Mouse (Mus musculus) ZHBTc4 (cell line): ENCODE data around the gene Gm26602.
"Not testable (repeated sequence)": the region's sequence is repeated elsewhere in the genome, so short reads cannot be mapped to it uniquely, and the experiment has no call there.

Source experiments
- DNase-seq: peaks from one replicate; pipeline ENCODE4 v3.0.0-alpha.2; 2011; ENCODE audit warnings: low read depth, low spot score

Gene Gm26602

DNA sequence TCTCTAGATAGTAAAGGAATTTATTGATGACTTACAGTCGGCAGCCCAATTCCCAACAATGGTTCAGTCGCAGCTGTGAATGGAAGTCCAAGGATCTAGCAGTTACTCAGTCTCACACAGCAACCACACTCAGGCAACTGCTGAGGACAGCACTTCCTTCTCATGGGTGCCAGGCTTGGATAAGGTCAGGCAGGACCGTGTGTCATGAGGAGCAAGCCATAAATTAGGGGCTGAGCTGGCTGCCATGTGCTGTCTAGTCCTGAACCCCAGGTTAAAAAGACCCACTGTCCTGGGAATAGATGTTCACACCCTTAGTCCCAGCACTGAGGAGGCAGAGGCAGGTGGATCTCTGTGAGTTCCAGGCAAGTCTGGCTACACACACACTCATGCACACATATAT is 25.7 kb upstream of the Gm26602 start:
- not testable (repeated sequence) for DNase-seq

DNA sequence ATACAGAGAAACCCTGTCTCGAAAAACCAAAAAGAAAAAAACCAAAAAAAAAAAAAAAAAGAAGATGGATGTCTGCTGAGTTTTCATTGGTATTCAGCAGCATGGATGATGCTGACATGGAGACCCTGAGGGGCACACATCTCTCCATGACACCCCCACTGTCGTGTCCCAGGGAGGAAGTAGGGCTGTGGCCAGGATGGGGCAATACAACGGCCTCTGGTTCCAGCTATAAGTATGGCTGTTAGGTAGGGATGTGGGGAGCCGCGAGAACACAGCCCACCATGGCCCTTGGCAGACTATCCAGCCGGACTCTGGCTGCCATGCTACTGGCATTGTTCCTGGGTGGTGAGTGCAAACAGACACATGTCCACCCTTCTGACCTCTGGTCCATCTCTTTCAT is 24.6 kb upstream of the Gm26602 start, which contains the start of gene Elane:
Gene Elane, plus strand, starts transcription at position 194 of the 400 bp plus-strand sequence.
- no peak for DNase-seq

GRCm38 (mm10) chr10:79886611-79887010 is 24.0 kb upstream of the Gm26602 start:
- no peak for DNase-seq

- no peak for DNase-seq
Measured at GRCm38 (mm10) chr10:79889386-79889785, 21.3 kb upstream of the Gm26602 start.

GRCm38 (mm10) chr10:79890670-79891069 is 20.0 kb upstream of the Gm26602 start, which contains the start of gene Cfd:
Gene Cfd, plus strand, starts transcription at chr10:79890853.
- DNase-seq: no peak

- DNase-seq: peak; percentile 93
Measured at GRCm38 (mm10) chr10:79892451-79893118, 18.1 kb upstream of the Gm26602 start.

GRCm38 (mm10) chr10:79896306-79896705 is 14.3 kb upstream of the Gm26602 start:
- DNase-seq: no peak

GRCm38 (mm10) chr10:79896814-79897213 is 13.8 kb upstream of the Gm26602 start:
- no peak for DNase-seq

DNA sequence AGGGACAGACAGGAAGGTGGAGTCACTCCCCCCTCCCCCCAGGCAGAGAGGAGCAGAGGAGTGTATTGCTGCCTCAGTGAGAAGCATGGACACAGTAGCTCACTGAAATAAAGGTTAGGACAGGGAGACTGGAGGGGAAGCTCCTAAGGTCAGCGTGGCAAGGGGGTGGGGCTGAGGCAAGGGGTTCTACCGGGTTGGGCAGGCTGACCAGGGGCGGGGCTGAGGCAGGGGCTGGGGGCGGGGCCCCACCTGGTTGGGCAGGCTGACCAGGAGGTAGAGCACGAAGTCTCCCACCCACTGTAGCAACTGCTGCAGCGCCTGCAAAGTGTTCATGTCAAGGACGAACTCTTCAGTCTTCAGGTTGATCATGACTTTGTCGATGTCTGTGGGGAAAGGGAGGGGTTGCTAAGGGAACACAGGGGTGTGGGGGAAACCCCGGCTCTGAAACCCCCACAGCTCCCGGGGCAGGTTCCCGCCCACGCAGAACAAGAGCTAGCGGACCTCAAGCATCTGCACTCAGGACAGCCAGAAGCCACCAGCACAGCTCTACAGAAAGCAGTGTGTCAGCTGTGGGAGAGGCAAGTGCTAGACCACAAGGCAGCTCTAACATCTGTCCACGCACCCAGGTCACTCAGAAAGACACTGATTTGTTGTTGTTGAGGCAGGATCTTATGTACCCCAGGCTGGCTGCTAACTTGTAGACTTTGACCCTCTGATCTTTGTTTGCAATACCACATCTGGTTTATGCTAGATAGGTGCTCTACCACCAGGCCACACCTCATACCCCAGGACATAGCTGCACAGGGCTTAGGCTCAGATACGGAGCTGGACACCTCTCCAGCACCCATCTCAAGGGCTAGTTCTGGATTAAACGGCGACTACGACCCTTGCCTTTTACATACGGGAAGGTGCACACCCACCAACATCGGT is 13.1 kb upstream of the Gm26602 start:
- DNase-seq: no peak

GRCm38 (mm10) chr10:79900951-79901410 is 9.7 kb upstream of the Gm26602 start:
- no peak for DNase-seq

- no peak for DNase-seq
Measured at GRCm38 (mm10) chr10:79906712-79907111, 3.9 kb upstream of the Gm26602 start.

- no peak for DNase-seq
Measured at GRCm38 (mm10) chr10:79907415-79907814, 3.2 kb upstream of the Gm26602 start.

GRCm38 (mm10) chr10:79908167-79909091 is 2.2 kb upstream of the Gm26602 start, which contains the start of gene Med16:
Gene Med16, minus strand, starts transcription at chr10:79908923.
- peak; percentile 98 for DNase-seq

GRCm38 (mm10) chr10:79909092-79909922 is 1.3 kb upstream of the Gm26602 start:
- peak; percentile 56 for DNase-seq

DNA sequence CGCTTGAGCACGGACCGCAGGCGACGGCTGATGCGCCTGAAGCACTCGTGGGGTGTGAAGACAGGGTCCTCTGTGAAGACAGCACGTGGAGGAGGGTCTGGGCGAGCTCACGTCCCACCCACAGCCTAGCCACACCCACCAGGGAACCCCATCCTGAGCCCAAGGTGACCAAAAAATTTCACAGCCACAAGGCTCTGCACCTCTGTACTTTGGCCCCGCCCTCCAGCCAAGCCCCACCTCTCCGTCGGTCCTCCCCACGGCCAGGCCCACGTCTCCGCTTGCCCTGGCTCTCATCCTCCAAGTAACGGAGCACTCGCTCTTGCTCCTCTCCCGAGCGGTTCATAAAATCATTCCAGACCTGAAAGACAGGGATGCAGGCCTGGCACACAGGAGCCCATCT is 1.8 kb downstream of the Gm26602 start:
- peak; percentile 59 for DNase-seq

DNA sequence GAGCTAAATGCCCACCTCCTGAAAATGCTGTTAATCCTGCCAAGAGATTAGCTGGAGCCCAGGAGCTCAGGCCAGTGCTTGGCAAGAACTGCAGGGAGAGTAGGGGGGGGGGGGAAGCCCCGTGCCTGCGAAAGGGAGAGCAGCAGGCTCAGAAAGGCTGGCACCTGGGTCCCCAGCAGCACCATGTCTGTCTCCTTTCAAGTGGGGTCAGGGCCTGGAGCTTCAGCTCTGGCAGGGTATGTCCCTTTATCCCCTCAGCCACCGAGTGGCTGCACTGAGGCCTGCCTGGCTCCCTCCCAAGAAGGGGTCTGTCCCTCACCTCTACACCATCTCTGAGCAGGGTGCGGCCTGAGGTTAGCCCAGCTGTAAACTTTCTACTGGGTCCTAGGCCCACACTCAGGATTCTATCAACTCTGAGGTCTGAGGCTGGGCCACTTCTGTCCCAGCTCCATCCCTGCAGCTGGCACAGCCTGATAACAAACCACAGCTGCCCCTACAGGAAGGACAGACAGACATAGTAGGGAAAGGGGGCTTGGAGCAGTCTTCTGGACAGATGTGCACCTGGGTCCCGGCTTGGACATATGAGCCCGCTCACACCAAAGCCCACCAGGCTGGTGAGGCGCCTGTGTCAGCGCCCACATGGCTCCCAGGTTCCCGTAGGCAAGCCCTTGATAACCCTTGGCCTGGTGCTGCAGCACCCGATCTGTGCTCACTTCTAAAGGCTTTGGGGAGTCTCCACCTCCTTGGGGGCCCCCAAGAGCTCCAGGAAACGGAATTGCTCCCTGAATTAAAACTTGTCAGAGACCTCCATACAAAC is 3.7 kb downstream of the Gm26602 start:
- no peak for DNase-seq

DNA sequence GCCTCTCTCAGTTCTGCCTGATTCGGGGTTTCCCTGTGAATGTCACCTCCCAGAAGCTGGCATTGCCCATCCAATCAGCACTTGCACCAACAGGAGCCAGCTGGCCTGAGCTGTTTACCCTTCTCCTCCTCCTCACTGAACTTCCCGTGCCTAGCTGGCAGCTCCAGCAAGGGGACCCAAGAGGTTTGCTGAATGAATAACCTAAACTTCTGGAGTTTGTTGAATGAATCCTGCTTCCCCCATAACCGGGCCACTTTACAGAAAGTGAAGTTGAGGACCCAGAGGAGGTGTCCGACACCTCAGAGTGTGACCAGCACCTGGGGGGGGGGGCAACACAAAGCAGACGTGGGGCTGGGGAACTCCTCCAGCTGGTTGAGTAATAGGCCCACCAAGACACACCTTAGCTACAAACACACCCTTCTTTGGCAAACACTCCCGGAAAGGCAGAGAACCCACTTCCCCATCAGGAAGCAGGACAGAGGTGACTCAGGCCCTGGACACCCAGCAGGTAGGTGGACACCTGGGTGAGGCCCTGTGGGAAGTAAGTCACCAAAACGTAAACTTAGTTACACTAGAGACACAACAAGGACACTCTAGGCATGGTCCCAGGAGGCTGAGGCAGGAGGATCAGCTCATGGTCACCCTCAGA is 4.4 kb downstream of the Gm26602 start:
- no peak for DNase-seq

DNA sequence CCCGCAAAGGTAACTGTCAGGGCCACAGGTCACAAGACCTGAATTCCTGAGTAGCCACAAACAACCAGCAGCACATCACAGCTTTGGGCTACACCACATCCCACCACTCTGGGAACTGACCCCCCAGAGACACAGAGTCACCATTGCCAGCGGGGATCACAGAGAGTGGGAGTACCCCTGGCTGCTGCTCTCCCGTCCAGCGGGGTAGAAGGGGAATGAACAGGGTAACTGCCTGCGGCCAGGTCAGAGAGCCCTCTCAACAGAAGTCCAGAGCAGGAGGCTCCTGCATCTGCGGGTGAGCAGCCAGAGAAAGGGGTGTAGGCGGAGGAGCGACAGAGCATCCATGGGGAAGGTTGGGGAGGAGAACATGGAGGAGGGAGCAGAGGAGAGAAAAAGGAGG is 5.4 kb downstream of the Gm26602 start:
- no peak for DNase-seq
